Mouse (Mus musculus) ES-Bruce4 (cell line): ENCODE data around the gene Nlrp3.

Experiments used
- CTCF ChIP-seq: IDR thresholded peaks from one replicate; pipeline ENCODE4 v1.8.1; 2011; ENCODE audit warnings: low read depth, low read length
- EP300 ChIP-seq: IDR thresholded peaks from 2 replicates; pipeline ENCODE4 v1.6.1; 2011; ENCODE audit warnings: low read depth, low read length; ENCODE audit not compliant: insufficient read depth
- POLR2A ChIP-seq: IDR thresholded peaks from one replicate; pipeline ENCODE4 v1.8.1; 2011; ENCODE audit warnings: low read length; ENCODE audit not compliant: insufficient read depth

DNA sequence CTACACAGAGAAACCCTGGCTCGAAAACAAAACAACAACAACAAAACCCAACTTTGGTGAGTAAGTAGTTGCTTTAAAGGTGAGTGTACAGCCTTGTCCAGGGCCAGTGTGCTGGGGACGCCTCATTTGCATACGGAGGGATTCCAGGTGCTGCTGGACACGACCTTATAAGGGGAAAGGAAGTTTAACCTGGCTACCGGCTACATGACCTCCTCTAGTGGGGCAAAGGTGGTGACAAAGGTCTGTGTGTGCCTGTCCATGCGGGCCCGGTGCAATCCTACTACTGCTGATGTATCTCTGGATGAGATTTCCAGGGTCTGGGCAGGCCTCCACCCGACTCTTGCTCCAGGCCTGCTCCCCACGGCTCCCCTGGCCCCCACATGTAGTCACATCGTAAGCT lies 28.6 kb upstream of the Nlrp3 start:
- TF ChIP-seq CTCF (no peak), POLR2A (no peak), EP300 (no peak)
